Mouse (Mus musculus) CH12.LX (cell line): ENCODE measurements around the gene Klhl12.

Source experiments
- CTCF ChIP-seq, 2 experiments: IDR thresholded peaks in 1 of 2; conservative IDR thresholded peaks in 1 of 2; 2 replicates each; pipeline ENCODE4 v1.5.1; 2011 to 2012; ENCODE audit warnings: low read depth in 2 of 2, low read length in 2 of 2, improper control_type of control experiment in 1 of 2, inconsistent platforms in 1 of 2, mild to moderate bottlenecking in 1 of 2, moderate library complexity in 1 of 2
- MYC ChIP-seq: IDR thresholded peaks from 2 replicates; pipeline ENCODE4 v1.6.1; 2011; ENCODE audit warnings: low read depth, mild to moderate bottlenecking, improper control_type of control experiment, low read length
- NELFE ChIP-seq: IDR thresholded peaks from 2 replicates; pipeline ENCODE4 v1.6.1; 2011; ENCODE audit warnings: low read depth, low read length, improper control_type of control experiment
- POLR2A ChIP-seq: IDR thresholded peaks from 2 replicates; pipeline ENCODE4 v1.6.1; 2011; ENCODE audit warnings: low read depth, mild to moderate bottlenecking, improper control_type of control experiment, low read length

- no peak for TF ChIP-seq MYC
- TF ChIP-seq NELFE, result no peak
- no peak for TF ChIP-seq CTCF (conservative IDR thresholded peaks at IDR 0.05 in 1 of 2, IDR thresholded peaks at IDR 0.05 in 1 of 2; ENCODE audit: low read depth in 2 of 2, low read length in 2 of 2)
- no peak for TF ChIP-seq POLR2A
These were observed 36.2 kb upstream of the Klhl12 start for GRCm38 (mm10) chr1:134419176-134419575.
